Mouse (Mus musculus): ENCODE results near the gene Rnaseh1. TPM values are rescaled to one million over a fixed set of nuclear protein-coding genes. Genes with fewer than 3 reads are reported as not detected.

Rnaseh1 gene
- polyA plus RNA-seq, 1 experiment, result 5.5 TPM

Other genes starting within 250 kb of the Rnaseh1 start
- not detected in 2 replicates for gene Dcdc2c, start 97.2 kb upstream of the Rnaseh1 start, polyA plus RNA-seq (2012; ENCODE audit: insufficient read depth, insufficient read length, missing spikeins)
- not detected in 2 replicates for gene Allc, start 67.1 kb upstream of the Rnaseh1 start, polyA plus RNA-seq (2012; ENCODE audit: insufficient read depth, insufficient read length, missing spikeins)
- 0.71 TPM in 1 of 2 replicates, not detected in the other for gene Colec11, start 26.2 kb upstream of the Rnaseh1 start, polyA plus RNA-seq (2012; ENCODE audit: insufficient read depth, insufficient read length, missing spikeins)
- gene Rps7, start 13.6 kb upstream of the Rnaseh1 start, polyA plus RNA-seq (2012; ENCODE audit: insufficient read depth, insufficient read length, missing spikeins), result 299 and 535 TPM in 2 replicates
- 33.4 and 58.5 TPM in 2 replicates for gene Adi1, start 25.6 kb downstream of the Rnaseh1 start, polyA plus RNA-seq (2012; ENCODE audit: insufficient read depth, insufficient read length, missing spikeins)
- 13.4 and 17.6 TPM in 2 replicates for gene Trappc12, start 100.9 kb downstream of the Rnaseh1 start, polyA plus RNA-seq (2012; ENCODE audit: insufficient read depth, insufficient read length, missing spikeins)
- 16.2 and 23.1 TPM in 2 replicates for gene Eipr1, start 102.2 kb downstream of the Rnaseh1 start, polyA plus RNA-seq (2012; ENCODE audit: insufficient read depth, insufficient read length, missing spikeins)